Mouse (Mus musculus): Measurements from ENCODE around the gene Ints6l. TPM values are rescaled to one million over a fixed set of nuclear protein-coding genes. Genes with fewer than 3 reads are reported as not detected.
A peak's percentile ranks its signal among the peaks of the same experiment; 100 is the strongest.
"Not testable (repeated sequence)": the region's sequence is repeated elsewhere in the genome, so short reads cannot be mapped to it uniquely, and the experiment has no call there.

Ints6l gene
- polyA plus RNA-seq, 1 experiment: 52.0 TPM

DNA sequence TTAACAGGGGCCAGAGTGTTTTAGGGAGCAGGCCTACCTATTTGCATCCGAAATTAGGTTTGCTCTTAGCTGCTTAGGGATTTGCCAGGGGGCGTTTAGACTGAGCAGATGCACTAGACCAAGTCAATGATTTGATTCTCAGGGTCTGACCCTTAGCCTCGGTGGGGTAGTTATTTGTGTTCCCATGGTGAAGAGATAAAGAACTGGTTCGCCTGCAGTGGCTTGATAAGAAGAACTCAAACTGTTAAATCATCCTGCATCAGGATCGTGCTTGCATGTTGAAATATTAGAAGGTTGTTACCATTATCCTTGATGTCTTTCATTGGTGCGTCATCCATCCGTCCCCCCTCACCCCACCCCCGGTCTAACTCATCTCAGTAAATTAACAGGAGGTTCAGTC lies 1.7 kb downstream of the Ints6l start:
- peak; percentile 51 for DNase-seq (ENCODE audit: low read depth)
- TF ChIP-seq CTCF (IDR thresholded peaks at IDR 0.05; ENCODE audit: borderline replicate concordance, extremely low read depth, insufficient read depth, insufficient read length): no peak
- TF ChIP-seq POLR2A (IDR thresholded peaks at IDR 0.05; ENCODE audit: borderline replicate concordance, extremely low read depth, insufficient read depth, insufficient read length, poor library complexity, severe bottlenecking): no peak

GRCm38 (mm10) chrX:56462020-56462933 lies 7.6 kb downstream of the Ints6l start:
- TF ChIP-seq CTCF (IDR thresholded peaks at IDR 0.05; ENCODE audit: borderline replicate concordance, extremely low read depth, insufficient read depth, insufficient read length): no peak
- TF ChIP-seq POLR2A (IDR thresholded peaks at IDR 0.05; ENCODE audit: borderline replicate concordance, extremely low read depth, insufficient read depth, insufficient read length, poor library complexity, severe bottlenecking): no peak

DNA sequence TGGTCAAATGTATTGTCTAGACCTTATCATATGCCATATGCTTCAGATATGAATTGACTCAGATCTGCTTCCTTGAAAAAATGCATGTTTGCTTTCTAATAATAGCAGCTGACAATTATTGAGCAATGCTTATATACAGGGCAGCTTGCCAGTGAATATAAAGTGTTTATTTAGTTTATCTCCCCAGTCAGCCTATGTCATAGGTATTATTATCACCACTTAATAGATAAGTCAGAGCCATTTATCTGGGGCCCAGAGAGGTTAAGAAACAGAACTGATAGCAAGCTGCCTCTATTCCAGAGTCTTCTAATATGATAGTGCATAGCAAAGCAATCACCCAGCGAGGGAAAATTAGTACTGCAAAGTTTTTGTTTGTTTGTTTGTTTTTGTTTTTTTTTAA lies 10.2 kb downstream of the Ints6l start:
- DNase-seq (ENCODE audit: low read depth): no peak
- TF ChIP-seq CTCF (IDR thresholded peaks at IDR 0.05; ENCODE audit: borderline replicate concordance, extremely low read depth, insufficient read depth, insufficient read length) (no peak), POLR2A (IDR thresholded peaks at IDR 0.05; ENCODE audit: borderline replicate concordance, extremely low read depth, insufficient read depth, insufficient read length, poor library complexity, severe bottlenecking) (no peak)

More at GRCm38 (mm10) chrX:56462020-56462933, 7.6 kb downstream of the Ints6l start:
- no peak for DNase-seq (ENCODE audit: low read depth)

DNA sequence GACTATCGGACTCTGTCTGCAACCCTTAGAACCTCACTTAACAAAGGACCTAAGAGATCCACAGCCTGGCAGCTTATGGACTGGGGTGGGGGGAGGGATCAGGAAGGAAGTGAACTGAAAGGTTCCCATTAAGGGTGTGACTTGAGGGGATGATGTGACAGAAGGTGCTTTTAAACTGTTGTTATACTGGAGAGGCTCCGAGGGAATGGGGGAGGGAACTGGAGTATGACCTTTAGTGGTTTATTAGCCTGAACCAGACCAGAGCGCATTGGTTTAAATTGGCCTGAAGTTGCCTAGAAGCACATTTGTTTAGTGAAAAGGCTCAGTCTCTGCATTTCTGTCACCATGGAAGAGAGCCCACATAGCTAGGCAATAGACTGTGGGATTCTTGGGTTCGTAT lies 13.0 kb downstream of the Ints6l start:
- peak; percentile 7 for DNase-seq (ENCODE audit: low read depth)
- TF ChIP-seq POLR2A (IDR thresholded peaks at IDR 0.05; ENCODE audit: borderline replicate concordance, extremely low read depth, insufficient read depth, insufficient read length, poor library complexity, severe bottlenecking) (no peak), CTCF (IDR thresholded peaks at IDR 0.05; ENCODE audit: borderline replicate concordance, extremely low read depth, insufficient read depth, insufficient read length) (no peak)

- no peak for TF ChIP-seq POLR2A (IDR thresholded peaks at IDR 0.05; ENCODE audit: borderline replicate concordance, extremely low read depth, insufficient read depth, insufficient read length, poor library complexity, severe bottlenecking)
- no peak for TF ChIP-seq CTCF (IDR thresholded peaks at IDR 0.05; ENCODE audit: borderline replicate concordance, extremely low read depth, insufficient read depth, insufficient read length)
- DNase-seq (ENCODE audit: low read depth): no peak
These were observed 13.8 kb downstream of the Ints6l start for GRCm38 (mm10) chrX:56468422-56468821.

- TF ChIP-seq POLR2A (IDR thresholded peaks at IDR 0.05; ENCODE audit: borderline replicate concordance, extremely low read depth, insufficient read depth, insufficient read length, poor library complexity, severe bottlenecking) (no peak), CTCF (IDR thresholded peaks at IDR 0.05; ENCODE audit: borderline replicate concordance, extremely low read depth, insufficient read depth, insufficient read length) (no peak)
- DNase-seq (ENCODE audit: low read depth): no peak
These were observed 19.4 kb downstream of the Ints6l start for GRCm38 (mm10) chrX:56474035-56474434.

DNA sequence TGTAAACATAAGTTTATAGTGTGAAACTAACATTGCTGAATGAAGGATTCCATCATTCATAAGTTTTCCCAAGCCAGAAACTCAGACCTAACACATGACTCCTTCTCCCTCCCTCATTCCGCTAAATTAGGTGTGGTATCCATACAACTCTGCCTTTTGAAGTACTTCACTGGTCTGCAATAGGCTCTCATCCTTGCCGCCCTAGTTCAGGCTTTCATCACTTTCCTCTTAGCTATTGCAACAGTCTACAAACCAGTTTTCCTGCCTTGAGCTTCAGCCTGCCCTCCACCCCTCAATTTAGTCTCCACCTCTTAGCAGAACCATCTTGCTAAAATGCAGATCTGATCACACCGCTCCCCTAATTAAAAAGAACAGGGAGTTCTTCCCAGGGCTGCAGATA lies 22.9 kb downstream of the Ints6l start:
- no peak for TF ChIP-seq CTCF (IDR thresholded peaks at IDR 0.05; ENCODE audit: borderline replicate concordance, extremely low read depth, insufficient read depth, insufficient read length)
- DNase-seq (ENCODE audit: low read depth): no peak

GRCm38 (mm10) chrX:56481906-56482305 lies 27.2 kb downstream of the Ints6l start:
- no peak for TF ChIP-seq POLR2A (IDR thresholded peaks at IDR 0.05; ENCODE audit: borderline replicate concordance, extremely low read depth, insufficient read depth, insufficient read length, poor library complexity, severe bottlenecking)
- no peak for TF ChIP-seq CTCF (IDR thresholded peaks at IDR 0.05; ENCODE audit: borderline replicate concordance, extremely low read depth, insufficient read depth, insufficient read length)
- DNase-seq (ENCODE audit: low read depth): peak; percentile 5

DNA sequence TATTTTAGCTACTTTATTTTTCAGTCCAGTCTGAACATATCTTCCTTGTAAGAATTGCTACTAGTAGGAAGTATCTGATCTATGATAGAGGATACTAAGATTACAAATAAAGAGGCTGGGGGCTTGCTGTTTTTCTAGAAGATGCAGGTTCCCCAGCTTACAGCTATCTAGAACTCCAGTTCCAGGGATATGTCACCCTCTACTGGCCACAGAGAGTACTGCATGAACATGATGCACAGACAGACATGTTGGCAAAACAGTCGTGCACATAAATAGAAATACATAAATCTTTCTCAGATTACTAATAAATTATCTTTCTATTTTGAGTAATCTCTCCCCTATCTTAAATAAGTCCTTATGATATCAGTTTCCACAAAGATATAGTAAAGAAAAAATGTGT lies 35.1 kb downstream of the Ints6l start:
- DNase-seq (ENCODE audit: low read depth): peak; percentile 82
- TF ChIP-seq CTCF (IDR thresholded peaks at IDR 0.05; ENCODE audit: borderline replicate concordance, extremely low read depth, insufficient read depth, insufficient read length): peak; percentile 69; the same call in 1 of the 2 replicates
- TF ChIP-seq POLR2A (IDR thresholded peaks at IDR 0.05; ENCODE audit: borderline replicate concordance, extremely low read depth, insufficient read depth, insufficient read length, poor library complexity, severe bottlenecking): no peak

GRCm38 (mm10) chrX:56497241-56497640 lies 42.6 kb downstream of the Ints6l start:
- peak; percentile 3 for DNase-seq (ENCODE audit: low read depth)
- no peak for TF ChIP-seq POLR2A (IDR thresholded peaks at IDR 0.05; ENCODE audit: borderline replicate concordance, extremely low read depth, insufficient read depth, insufficient read length, poor library complexity, severe bottlenecking)
- no peak for TF ChIP-seq CTCF (IDR thresholded peaks at IDR 0.05; ENCODE audit: borderline replicate concordance, extremely low read depth, insufficient read depth, insufficient read length)

DNA sequence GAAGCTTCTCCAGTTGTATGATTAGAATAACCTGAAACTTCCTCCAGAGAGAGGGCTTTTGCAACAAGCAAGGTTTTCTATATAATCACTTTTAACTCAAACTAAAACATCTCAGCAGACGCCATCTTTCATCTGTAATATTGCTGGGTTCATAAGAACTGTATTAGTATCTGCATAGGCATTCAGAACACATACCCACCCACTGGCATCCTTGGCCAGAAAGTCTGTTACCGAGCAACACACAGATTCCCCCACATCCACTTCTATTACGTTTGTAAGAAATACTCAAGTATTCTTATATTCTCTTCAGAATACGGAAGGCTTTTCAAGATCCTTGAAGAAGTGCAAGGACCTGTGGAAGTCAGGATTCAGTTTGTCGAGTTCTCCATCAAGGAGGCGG lies 69.8 kb downstream of the Ints6l start, which contains the start of gene Gm10477:
TSS of gene Gm10477 (plus strand) at position 301 of the 400 bp plus-strand sequence.
- not testable (repeated sequence) for DNase-seq (ENCODE audit: low read depth)

- no peak for TF ChIP-seq POLR2A (IDR thresholded peaks at IDR 0.05; ENCODE audit: borderline replicate concordance, extremely low read depth, insufficient read depth, insufficient read length, poor library complexity, severe bottlenecking)
- peak; percentile 67; the same call in 1 of the 2 replicates for TF ChIP-seq CTCF (IDR thresholded peaks at IDR 0.05; ENCODE audit: borderline replicate concordance, extremely low read depth, insufficient read depth, insufficient read length)
These were observed 76.6 kb downstream of the Ints6l start for GRCm38 (mm10) chrX:56531266-56531665.

More at GRCm38 (mm10) chrX:56531266-56531665, 76.6 kb downstream of the Ints6l start:
- DNase-seq (ENCODE audit: low read depth): peak; percentile 68

Measured in brain, embryonic 14.5 days (tissue).